Mouse (Mus musculus) spleen, postnatal 0 days (tissue): ENCODE measurements around the gene Olfr1395. TPM values are rescaled to one million over a fixed set of nuclear protein-coding genes. Genes with fewer than 3 reads are reported as not detected.

Experiments
- polyA plus RNA-seq: library from polyadenylated mRNA; unstranded; fragments of >200 nt; fragmentation: Nextera tagmentation; extraction: Ambion mirVana; gene quantifications from 2 replicates; pipeline ENCODE4 v1.2.1, GENCODE M21; 2015

Olfr1395 gene
- polyA plus RNA-seq: not detected in 2 replicates

DNA sequence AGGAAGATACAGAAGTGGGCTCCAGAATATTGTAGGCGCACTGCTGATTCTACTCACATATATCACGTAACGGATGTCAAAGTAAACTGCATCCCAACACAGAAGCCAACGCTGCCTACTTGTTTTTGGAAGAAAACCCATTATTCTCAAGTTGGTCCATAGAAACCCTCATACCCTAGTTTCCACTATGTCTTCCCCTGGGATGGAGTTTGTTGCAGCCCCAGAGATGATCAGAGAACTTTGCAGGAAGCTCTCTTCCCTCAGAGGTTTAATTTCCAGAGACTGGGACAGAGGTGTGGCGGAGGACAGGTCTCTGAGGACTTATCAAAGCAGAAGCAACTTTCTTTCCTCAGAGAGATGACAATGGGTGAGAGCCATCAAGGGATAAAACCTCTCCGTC, at the start of gene Olfr1395:
Gene Olfr1395, plus strand, starts transcription at position 301 of the 400 bp plus-strand sequence.

DNA sequence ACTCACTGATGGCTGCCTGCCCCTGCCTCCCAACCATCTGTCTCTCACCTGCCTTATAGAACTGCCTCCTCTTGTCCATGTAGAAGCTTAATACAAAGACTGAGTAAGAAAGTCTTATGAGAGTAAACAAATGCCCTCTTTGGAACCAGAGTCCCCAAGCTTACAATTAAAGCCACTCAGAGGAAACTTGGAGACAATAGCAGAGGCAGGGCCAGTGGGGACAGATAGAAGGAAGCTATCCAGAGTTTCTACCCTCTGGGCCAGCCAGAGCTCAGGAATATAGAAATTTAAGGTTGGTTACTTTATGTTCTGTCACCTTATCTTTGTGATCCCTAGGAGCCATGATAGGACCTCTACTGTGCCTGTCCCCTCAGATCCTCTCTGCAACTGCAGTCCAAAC, 27.3 kb upstream of the Olfr1395 start, which contains the start of gene Olfr1396:
Gene Olfr1396, minus strand, starts transcription at position 101 of the 400 bp plus-strand sequence.

DNA sequence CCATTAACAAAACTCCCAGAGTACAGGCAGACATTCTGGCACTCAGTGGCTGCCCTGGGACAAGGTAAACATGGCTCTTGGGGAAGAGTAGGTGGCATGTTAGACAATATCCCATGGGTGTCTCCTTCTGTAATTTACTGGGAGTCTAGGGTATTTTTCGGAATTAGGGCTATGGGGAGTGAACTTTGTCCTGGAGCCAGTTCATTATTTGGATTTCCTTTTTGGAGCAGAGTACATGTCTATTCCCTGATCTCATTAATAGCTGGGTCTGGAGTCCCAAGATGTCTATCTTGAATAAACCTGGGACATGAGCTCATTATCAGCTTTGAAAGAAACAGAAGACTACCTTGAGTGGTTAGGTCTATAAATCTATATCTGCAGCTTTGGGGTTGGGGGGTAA, 12.0 kb downstream of the Olfr1395 start, which contains the start of gene Olfr1394:
Gene Olfr1394, plus strand, starts transcription at position 301 of the 400 bp plus-strand sequence.

DNA sequence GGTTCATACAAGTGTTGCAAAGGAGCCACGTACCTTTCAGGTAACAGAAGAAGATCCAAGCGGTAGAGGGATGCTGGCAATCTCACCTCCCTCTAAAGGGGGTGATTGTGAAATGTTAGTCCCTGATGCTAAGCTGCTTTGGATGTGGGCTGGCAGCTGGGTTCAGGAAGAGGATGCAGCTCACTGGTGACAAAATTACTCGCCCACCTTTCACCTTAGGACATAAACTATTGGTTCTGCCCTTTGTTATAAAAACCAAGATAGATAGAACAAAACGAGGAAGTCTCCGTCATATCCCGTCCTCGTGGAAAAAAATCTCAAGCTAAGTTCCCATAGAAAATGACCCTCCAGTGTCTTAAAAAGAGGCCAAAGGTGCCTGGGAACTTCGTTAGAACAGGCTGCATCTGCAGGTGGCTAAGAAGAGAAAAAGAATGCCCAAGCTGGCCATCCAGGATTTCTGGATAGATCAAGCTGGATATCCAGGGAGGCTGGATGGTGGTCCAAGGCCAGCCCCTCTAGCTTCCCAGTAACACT, 44.9 kb downstream of the Olfr1395 start, which contains the start of gene Btnl9:
Gene Btnl9, minus strand, starts transcription at position 205 of the 534 bp plus-strand sequence.

Other genes starting within 250 kb of the Olfr1395 start
- gene Gm5431, start 240.1 kb upstream of the Olfr1395 start, polyA plus RNA-seq: 0.29 and 0.42 TPM in 2 replicates
- gene Psme2b, start 196.1 kb upstream of the Olfr1395 start, polyA plus RNA-seq: 5.9 and 8.4 TPM in 2 replicates
- gene Olfr56, start 163.4 kb upstream of the Olfr1395 start, polyA plus RNA-seq: 0.26 and 0.39 TPM in 2 replicates
- 2.0 TPM in 2 replicates for gene 9930111J21Rik1, start 162.9 kb upstream of the Olfr1395 start, polyA plus RNA-seq
- gene Gm12185, start 150.0 kb upstream of the Olfr1395 start, polyA plus RNA-seq: 0.06 TPM in 1 of 2 replicates, not detected in the other
- gene Tgtp1, start 148.1 kb upstream of the Olfr1395 start, polyA plus RNA-seq: 3.0 and 4.5 TPM in 2 replicates
- gene 9930111J21Rik2, start 91.0 kb upstream of the Olfr1395 start, polyA plus RNA-seq: 3.0 and 4.7 TPM in 2 replicates
- gene Tgtp2, start 78.1 kb upstream of the Olfr1395 start, polyA plus RNA-seq: 5.2 and 8.0 TPM in 2 replicates
- gene Ifi47, start 65.7 kb upstream of the Olfr1395 start, polyA plus RNA-seq: 14.6 and 19.2 TPM in 2 replicates
- 0.05 and 0.25 TPM in 2 replicates for gene Olfr1396, start 27.4 kb upstream of the Olfr1395 start, polyA plus RNA-seq
- not detected in 2 replicates for gene Olfr1394, start 12.1 kb downstream of the Olfr1395 start, polyA plus RNA-seq
- gene Btnl9, start 44.9 kb downstream of the Olfr1395 start, polyA plus RNA-seq: 2.3 and 3.0 TPM in 2 replicates
- gene Zfp62, start 61.0 kb downstream of the Olfr1395 start, polyA plus RNA-seq: 14.1 and 14.2 TPM in 2 replicates
- 41.9 and 46.3 TPM in 2 replicates for gene Mgat1, start 101.9 kb downstream of the Olfr1395 start, polyA plus RNA-seq
- 0.04 TPM in 1 of 2 replicates, not detected in the other for gene Olfr1393, start 136.0 kb downstream of the Olfr1395 start, polyA plus RNA-seq
- not detected in 2 replicates for gene Olfr1392, start 143.0 kb downstream of the Olfr1395 start, polyA plus RNA-seq
- not detected in 2 replicates for gene Olfr10, start 162.5 kb downstream of the Olfr1395 start, polyA plus RNA-seq
- gene Olfr1391, start 180.5 kb downstream of the Olfr1395 start, polyA plus RNA-seq: not detected in 2 replicates
- gene Olfr1390, start 192.9 kb downstream of the Olfr1395 start, polyA plus RNA-seq: not detected in 2 replicates